Mouse (Mus musculus) midbrain, embryonic 15.5 days (tissue): Measurements from ENCODE around the gene Trex2. TPM values are rescaled to one million over a fixed set of nuclear protein-coding genes. Genes with fewer than 3 reads are reported as not detected.

Source experiments
- ATAC-seq: fragments of 200-750 bp; cut with Nextera tagmentation; replicated peaks from 2 replicates; pipeline ENCODE4 v1.8.0; 2017; ENCODE audit warnings: moderate TSS enrichment
- H3K27ac ChIP-seq: fragments of 300-500 bp; sonication (generic); 2 replicates; pipeline ENCODE4 v1.5.1; 2015; ENCODE audit warnings: mild to moderate bottlenecking, inconsistent platforms
- H3K27me3 ChIP-seq: fragments of 300-500 bp; sonication (generic); replicated peaks from 2 replicates; pipeline ENCODE4 v1.6.1; 2015; ENCODE audit warnings: inconsistent platforms
- H3K36me3 ChIP-seq: fragments of 300-500 bp; sonication (generic); replicated peaks from 2 replicates; pipeline ENCODE4 v1.6.1; 2015; ENCODE audit warnings: inconsistent platforms
- H3K4me1 ChIP-seq: fragments of 300-500 bp; sonication (generic); 2 replicates; pipeline ENCODE4 v1.6.1; 2015; ENCODE audit warnings: inconsistent platforms
- H3K4me2 ChIP-seq: fragments of 300-500 bp; sonication (generic); 2 replicates; pipeline ENCODE4 v1.6.1; 2015; ENCODE audit warnings: inconsistent platforms, mild to moderate bottlenecking, moderate library complexity
- H3K4me3 ChIP-seq: fragments of 300-500 bp; sonication (generic); 2 replicates; pipeline ENCODE4 v1.5.1; 2015; ENCODE audit warnings: mild to moderate bottlenecking, inconsistent platforms
- H3K9ac ChIP-seq: fragments of 300-500 bp; sonication (generic); 2 replicates; pipeline ENCODE4 v1.6.1; 2015; ENCODE audit warnings: mild to moderate bottlenecking, inconsistent platforms
- H3K9me3 ChIP-seq: fragments of 300-500 bp; sonication (generic); 2 replicates; pipeline ENCODE4 v1.6.1; 2016; ENCODE audit warnings: inconsistent platforms
- WGBS: fragments of 180-500 bp; shearing (Covaris S2); methylation state at CpG from one replicate; pipeline ENCODE4 v1.1.7; 2015; ENCODE audit warnings: mixed read lengths; 5-methylcytosine and 5-hydroxymethylcytosine counted together
- polyA plus RNA-seq: library from polyadenylated mRNA; unstranded; fragments of >200 nt; fragmentation: Nextera tagmentation; extraction: Ambion mirVana; gene quantifications from 2 replicates; pipeline ENCODE4 v1.2.1, GENCODE M21; 2015

Trex2 gene
- polyA plus RNA-seq, 1 experiment from 2014 or later = not detected

GRCm38 (mm10) chrX:73468752-73469151, 33.6 kb upstream of the Trex2 start:
- Histone ChIP-seq H3K9me3 (no peaks in the 10 kb centered on the region), H3K4me2 (no peak overlapping the region), H3K27ac (no peak overlapping the region), H3K36me3 (no peaks in the 10 kb centered on the region), H3K27me3 (no peaks in the 10 kb centered on the region), H3K4me1 (no peaks in the 10 kb centered on the region), H3K4me3 (no peak overlapping the region), H3K9ac (no peak overlapping the region)
- WGBS = 69% methylated on average over 1 of the region's 1 CpGs
- ATAC-seq = no peak

DNA sequence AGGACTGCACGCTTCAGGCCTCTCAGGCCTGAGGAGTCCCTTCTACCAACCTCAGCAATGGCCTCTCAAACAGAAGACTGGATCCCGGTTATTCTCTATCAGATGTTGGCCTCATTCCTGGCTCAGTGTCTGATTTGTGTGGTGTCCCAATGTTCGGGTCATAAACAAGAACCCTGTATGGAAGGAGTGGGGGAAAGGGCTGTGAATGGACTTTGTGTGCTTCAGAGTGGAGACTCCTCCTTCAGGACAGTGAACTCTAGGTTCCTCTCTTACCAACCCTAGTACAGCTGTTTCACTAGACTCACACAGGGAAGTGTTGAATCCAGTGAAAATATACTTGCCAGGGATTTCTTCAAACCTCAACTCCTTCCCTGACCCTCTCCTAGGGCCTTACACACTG, 33.2 kb upstream of the Trex2 start:
- no peaks in the 10 kb centered on the region for H3K9me3 ChIP-seq
- H3K27ac ChIP-seq = no peak overlapping the region
- H3K9ac ChIP-seq = no peak overlapping the region
- H3K36me3 ChIP-seq = no peaks in the 10 kb centered on the region
- no peak overlapping the region for H3K4me3 ChIP-seq
- no peaks in the 10 kb centered on the region for H3K27me3 ChIP-seq
- 89% methylated on average over 3 of the region's 3 CpGs for WGBS
- no peak overlapping the region for H3K4me2 ChIP-seq
- no peak for ATAC-seq
- H3K4me1 ChIP-seq = no peaks in the 10 kb centered on the region

DNA sequence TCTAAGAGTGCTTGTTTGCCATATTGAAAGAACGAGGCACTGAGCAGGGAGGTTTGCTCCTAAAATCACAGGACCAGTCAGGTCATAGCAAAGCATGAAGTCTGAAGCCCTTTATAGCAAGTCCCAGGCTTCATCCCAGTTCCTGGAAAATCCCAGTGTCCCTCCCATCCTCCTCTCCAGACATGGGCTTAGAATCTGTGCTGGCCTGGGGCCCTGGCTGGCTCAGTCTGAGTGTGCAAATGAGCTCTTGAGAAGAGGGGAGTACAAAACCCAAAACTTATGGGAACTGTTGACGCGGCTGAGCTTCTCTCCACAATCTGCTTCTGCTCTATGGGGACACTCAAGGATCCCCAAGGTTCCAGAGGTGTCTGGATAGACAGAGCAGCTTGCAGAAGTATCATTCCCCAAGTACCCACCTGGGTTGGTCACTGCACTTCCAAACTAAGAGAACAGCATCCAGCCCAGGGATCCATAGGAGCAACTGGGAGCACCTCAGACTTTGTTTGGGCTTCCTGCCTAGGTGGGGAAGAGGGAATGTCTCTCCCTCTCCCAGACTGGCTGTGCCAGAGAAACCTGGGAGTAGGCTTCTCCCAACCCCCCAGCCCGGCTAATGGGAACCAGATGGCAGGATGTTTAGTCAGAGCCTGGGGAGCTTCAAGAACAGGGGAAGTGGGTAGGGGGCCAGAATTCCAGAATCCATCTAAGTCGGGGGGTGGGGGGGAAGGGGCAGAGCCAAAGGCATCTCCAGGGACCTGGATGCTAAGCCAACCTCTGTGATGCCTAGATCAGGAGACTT, 32.5 kb upstream of the Trex2 start:
- Histone ChIP-seq H3K27ac (no peak overlapping the region), H3K27me3 (no peaks in the 10 kb centered on the region), H3K9ac (no peak overlapping the region), H3K4me1 (no peaks in the 10 kb centered on the region), H3K36me3 (no peaks in the 10 kb centered on the region), H3K9me3 (no peaks in the 10 kb centered on the region), H3K4me2 (no peak overlapping the region), H3K4me3 (no peak overlapping the region)
- no peak for ATAC-seq
- 66% methylated on average over 5 of the region's 5 CpGs for WGBS

DNA sequence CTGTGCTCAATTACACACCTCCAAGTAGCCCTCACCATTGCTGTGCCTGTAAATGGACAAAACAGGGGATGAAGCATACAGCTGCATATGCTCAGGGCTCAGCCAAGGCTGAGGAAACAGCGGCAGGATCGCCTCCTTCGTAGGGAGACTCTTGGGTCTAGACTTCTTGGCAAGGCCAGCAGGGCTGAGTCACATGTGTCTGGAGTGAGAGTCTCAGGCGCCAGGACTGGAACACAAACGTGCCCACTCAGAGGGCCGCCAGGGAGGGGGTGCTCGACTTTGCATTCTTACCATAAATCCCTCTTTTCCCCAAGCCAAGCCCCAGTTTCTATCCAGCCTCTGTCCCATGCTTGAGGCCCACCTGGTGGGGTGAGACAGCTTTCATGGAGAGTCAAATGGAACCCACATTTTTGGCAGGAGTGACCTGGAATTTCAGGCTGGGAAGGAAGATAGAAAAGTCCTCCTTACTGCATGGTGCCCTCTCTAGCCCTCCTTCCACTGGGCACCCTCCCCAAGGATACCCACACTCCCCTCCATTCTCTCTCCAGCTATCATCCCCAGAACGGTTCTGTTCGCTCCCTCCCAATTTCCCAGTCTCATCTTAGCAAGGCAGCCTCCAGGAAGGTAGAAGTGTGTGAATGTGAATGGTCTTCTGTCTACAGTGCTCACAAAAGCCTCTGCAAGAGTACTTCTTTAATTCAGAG, 30.5 kb upstream of the Trex2 start:
- Histone ChIP-seq H3K4me1 (no peaks in the 10 kb centered on the region), H3K36me3 (no peaks in the 10 kb centered on the region), H3K4me2 (no peak overlapping the region), H3K27ac (no peak overlapping the region), H3K27me3 (no peaks in the 10 kb centered on the region), H3K9me3 (no peaks in the 10 kb centered on the region), H3K9ac (no peak overlapping the region), H3K4me3 (no peak overlapping the region)
- 76% methylated on average over 9 of the region's 9 CpGs for WGBS
- no peak for ATAC-seq

- 82% methylated on average over 4 of the region's 4 CpGs for WGBS
- no peak overlapping the region for H3K9ac ChIP-seq
- ATAC-seq = no peak
These were observed 25.6 kb upstream of the Trex2 start for GRCm38 (mm10) chrX:73460792-73461191.

GRCm38 (mm10) chrX:73458877-73459392, 23.8 kb upstream of the Trex2 start, which contains the start of gene Haus7:
TSS of gene Haus7 (minus strand) at chrX:73459044.
- Histone ChIP-seq H3K27ac (no peak within 1 kb of the TSS), H3K4me2 (peak within 1 kb of the TSS; percentile 52), H3K9ac (peak within 1 kb of the TSS; percentile 43), H3K27me3 (no peaks in the 10 kb centered on the region), H3K4me1 (peaks cover 7% of the 10 kb centered on the region), H3K4me3 (peak within 1 kb of the TSS; percentile 56), H3K9me3 (no peaks in the 10 kb centered on the region), H3K36me3 (no peaks in the 10 kb centered on the region)
- peak; percentile 100 for ATAC-seq
- WGBS = 19% methylated on average over 26 of the region's 26 CpGs

More at GRCm38 (mm10) chrX:73460792-73461191, 25.6 kb upstream of the Trex2 start:
- H3K9me3 ChIP-seq = no peaks in the 10 kb centered on the region
- peaks cover 7% of the 10 kb centered on the region for H3K4me1 ChIP-seq
- H3K4me3 ChIP-seq = no peak overlapping the region
- no peak overlapping the region for H3K4me2 ChIP-seq
- no peaks in the 10 kb centered on the region for H3K36me3 ChIP-seq
- no peak overlapping the region for H3K27ac ChIP-seq
- no peaks in the 10 kb centered on the region for H3K27me3 ChIP-seq

DNA sequence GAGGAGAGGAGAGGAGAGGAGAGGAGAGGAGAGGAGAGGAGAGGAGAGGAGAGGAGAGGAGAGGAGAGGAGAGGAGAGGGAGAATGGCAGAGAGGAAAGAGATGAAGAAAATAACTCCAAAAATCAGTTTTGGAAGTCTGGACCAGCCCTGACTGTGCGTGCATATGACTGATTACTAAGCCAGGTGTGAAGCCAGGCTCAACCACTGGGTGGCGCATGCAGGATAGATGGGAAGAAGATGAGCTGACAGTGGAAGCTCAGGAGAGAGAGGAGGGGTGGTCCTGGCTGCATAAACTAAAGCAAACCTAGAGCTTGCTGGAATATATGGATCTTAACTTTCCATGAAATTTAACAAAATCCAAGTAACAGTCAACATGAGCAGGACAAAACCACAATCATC, 16.8 kb upstream of the Trex2 start:
- Histone ChIP-seq H3K9me3 (no peaks in the 10 kb centered on the region), H3K4me1 (no peaks in the 10 kb centered on the region), H3K27me3 (no peaks in the 10 kb centered on the region), H3K4me3 (no peak overlapping the region), H3K27ac (no peak overlapping the region), H3K36me3 (no peaks in the 10 kb centered on the region), H3K4me2 (no peak overlapping the region), H3K9ac (no peak overlapping the region)
- ATAC-seq = 0 out of 2 replicates have a peak, but pooled peaks have one; percentile 37
- 20% methylated on average over 2 of the region's 2 CpGs for WGBS

GRCm38 (mm10) chrX:73441428-73441827, 6.3 kb upstream of the Trex2 start:
- Histone ChIP-seq H3K36me3 (0 out of 2 replicates have a peak, but pooled peaks cover 2% of the 10 kb centered on the region), H3K27ac (no peak overlapping the region), H3K9ac (no peak overlapping the region), H3K9me3 (no peaks in the 10 kb centered on the region), H3K4me3 (no peak overlapping the region), H3K4me2 (no peak overlapping the region), H3K4me1 (no peaks in the 10 kb centered on the region), H3K27me3 (no peaks in the 10 kb centered on the region)
- 71% methylated on average over 2 of the region's 2 CpGs for WGBS
- ATAC-seq = no peak

DNA sequence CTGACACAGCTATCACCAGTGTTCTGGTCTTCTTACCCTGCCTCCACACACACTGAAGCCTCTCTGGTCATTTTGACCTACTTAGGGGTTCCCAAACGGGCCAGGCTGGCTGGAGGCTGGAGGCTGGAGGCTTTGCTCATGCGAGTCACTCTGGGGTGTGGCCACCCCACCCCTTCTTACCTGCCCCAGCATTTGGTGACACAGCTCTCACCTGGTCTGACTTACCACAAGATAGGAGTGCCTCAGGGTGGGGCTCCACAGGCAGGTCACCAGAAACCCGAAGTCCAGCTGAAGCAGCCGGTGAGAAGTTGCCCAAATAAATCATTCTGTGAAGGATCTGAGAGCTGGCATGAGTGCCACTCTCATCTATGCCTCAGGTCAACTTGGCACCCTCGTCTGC, 2.3 kb downstream of the Trex2 start:
- ATAC-seq = no peak
- no peak overlapping the region for H3K27ac ChIP-seq
- H3K4me2 ChIP-seq = no peak overlapping the region
- H3K27me3 ChIP-seq = no peaks in the 10 kb centered on the region
- H3K4me3 ChIP-seq = no peak overlapping the region
- WGBS = 68% methylated on average over 5 of the region's 5 CpGs
- H3K9me3 ChIP-seq = no peaks in the 10 kb centered on the region
- no peaks in the 10 kb centered on the region for H3K36me3 ChIP-seq
- H3K9ac ChIP-seq = no peak overlapping the region
- no peaks in the 10 kb centered on the region for H3K4me1 ChIP-seq

GRCm38 (mm10) chrX:73430036-73430435, 5.1 kb downstream of the Trex2 start:
- Histone ChIP-seq H3K9ac (no peak overlapping the region), H3K4me3 (no peak overlapping the region)
- 76% methylated on average over 2 of the region's 2 CpGs for WGBS

GRCm38 (mm10) chrX:73412767-73413166, 22.4 kb downstream of the Trex2 start:
- H3K4me1 ChIP-seq = no peaks in the 10 kb centered on the region
- H3K36me3 ChIP-seq = no peaks in the 10 kb centered on the region
- no peak overlapping the region for H3K4me3 ChIP-seq
- no peaks in the 10 kb centered on the region for H3K9me3 ChIP-seq
- WGBS = 40% methylated on average over 1 of the region's 1 CpGs
- no peaks in the 10 kb centered on the region for H3K27me3 ChIP-seq
- no peak overlapping the region for H3K4me2 ChIP-seq
- H3K27ac ChIP-seq = no peak overlapping the region
- ATAC-seq = no peak
- H3K9ac ChIP-seq = no peak overlapping the region

More at GRCm38 (mm10) chrX:73430036-73430435, 5.1 kb downstream of the Trex2 start:
- no peaks in the 10 kb centered on the region for H3K27me3 ChIP-seq
- no peak for ATAC-seq
- H3K9me3 ChIP-seq = no peaks in the 10 kb centered on the region
- no peak overlapping the region for H3K27ac ChIP-seq
- H3K36me3 ChIP-seq = no peaks in the 10 kb centered on the region
- no peaks in the 10 kb centered on the region for H3K4me1 ChIP-seq
- no peak overlapping the region for H3K4me2 ChIP-seq

DNA sequence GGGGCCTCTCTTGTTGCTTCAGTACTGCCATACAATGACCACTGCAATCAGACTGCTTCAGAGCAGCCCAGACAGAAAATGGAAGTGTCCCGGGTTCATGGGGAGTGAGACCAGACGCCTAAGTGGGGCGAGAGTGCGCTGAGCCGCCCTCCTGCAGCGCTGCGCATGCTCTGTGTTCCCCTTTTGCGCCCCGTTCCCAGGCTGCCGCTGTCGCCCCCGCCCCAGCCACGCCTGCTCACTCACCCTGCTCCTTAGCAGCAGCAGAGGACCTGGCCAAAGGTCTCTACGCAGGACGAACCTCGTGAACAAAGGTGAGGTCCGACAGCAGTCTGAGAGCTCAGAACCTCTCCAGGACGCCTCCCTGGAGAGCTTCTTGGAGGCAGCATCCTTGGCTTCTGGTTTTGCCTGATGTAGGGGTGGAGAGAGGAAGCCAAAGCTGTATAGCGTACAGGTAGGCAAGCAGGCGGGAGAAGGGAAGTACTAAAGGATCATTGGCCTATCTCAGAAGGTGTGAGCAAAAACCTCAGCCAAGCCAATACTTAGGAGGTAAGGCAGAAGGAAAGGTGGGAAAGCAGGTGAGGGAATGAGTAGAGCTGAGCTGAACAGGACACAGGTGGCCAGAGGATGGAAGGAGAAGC, 24.1 kb downstream of the Trex2 start, which contains the start of gene Zfp92:
Gene Zfp92, plus strand, starts transcription at position 217 of the 638 bp plus-strand sequence.
- ATAC-seq = 0 out of 2 replicates have a peak, but pooled peaks have one; percentile 45
- Histone ChIP-seq H3K9me3 (no peaks in the 10 kb centered on the region), H3K4me2 (peak within 1 kb of the TSS; percentile 49), H3K27ac (no peak within 1 kb of the TSS), H3K27me3 (no peaks in the 10 kb centered on the region), H3K36me3 (no peaks in the 10 kb centered on the region), H3K4me1 (no peaks in the 10 kb centered on the region), H3K9ac (peak within 1 kb of the TSS; percentile 27), H3K4me3 (peak within 1 kb of the TSS; percentile 37)
- 26% methylated on average over 20 of the region's 20 CpGs for WGBS
